Mouse (Mus musculus): Measurements from ENCODE around the gene Tmf1.

- TF ChIP-seq CTCF (IDR thresholded peaks at IDR 0.05) (no peak), EP300 (IDR thresholded peaks at IDR 0.05; ENCODE audit: insufficient read depth, low read depth, low read length) (no peak), POLR2A (IDR thresholded peaks at IDR 0.05; ENCODE audit: insufficient read depth, low read depth, low read length) (no peak)
Observed at GRCm38 (mm10) chr6:97209201-97209600, 30.3 kb upstream of the Tmf1 start.
